Mouse (Mus musculus): ENCODE data around the gene Foxn3. TPM values are rescaled to one million over a fixed set of nuclear protein-coding genes. Genes with fewer than 3 reads are reported as not detected.
"Not testable (repeated sequence)": the region's sequence is repeated elsewhere in the genome, so short reads cannot be mapped to it uniquely, and the experiment has no call there.

Foxn3 gene
- polyA plus RNA-seq, 1 experiment from 2014 or later: 95.8 TPM

- Histone ChIP-seq H3K9me3 (ENCODE audit: control insufficient read depth, low read length) (no peaks in the 10 kb centered on the region), H3K9ac (replicated peaks; ENCODE audit: low read depth, low read length) (no peak overlapping the region), H3K4me3 (ENCODE audit: low read depth, low read length) (no peak overlapping the region), H3K4me1 (ENCODE audit: control insufficient read depth, insufficient read depth, low read length) (peaks cover 8% of the 10 kb centered on the region; the same call in 1 of the 2 replicates), H3K4me2 (ENCODE audit: low read depth, low read length) (no peak overlapping the region), H3K27me3 (ENCODE audit: control insufficient read depth, insufficient read depth, low read length) (no peaks in the 10 kb centered on the region), H3K27ac (ENCODE audit: low read depth, low read length) (peak overlapping the region; percentile 12; the same call in 1 of the 2 replicates), H3K36me3 (ENCODE audit: control insufficient read depth, insufficient read depth, low read length) (no peaks in the 10 kb centered on the region)
- ATAC-seq (ENCODE audit: low read depth): peak; percentile 70
- 23% methylated on average over 7 of the region's 7 CpGs for WGBS
Measured at GRCm38 (mm10) chr12:99197031-99197430, 366.4 kb downstream of the Foxn3 start.

GRCm38 (mm10) chr12:99195655-99196054 lies 367.7 kb downstream of the Foxn3 start:
- H3K27me3 ChIP-seq (ENCODE audit: control insufficient read depth, insufficient read depth, low read length): no peaks in the 10 kb centered on the region
- no peak overlapping the region for H3K4me2 ChIP-seq (ENCODE audit: low read depth, low read length)
- peaks cover 8% of the 10 kb centered on the region; the same call in 1 of the 2 replicates for H3K4me1 ChIP-seq (ENCODE audit: control insufficient read depth, insufficient read depth, low read length)
- no peak for ATAC-seq (ENCODE audit: low read depth)
- H3K9me3 ChIP-seq (ENCODE audit: control insufficient read depth, low read length): no peaks in the 10 kb centered on the region
- no peak overlapping the region for H3K4me3 ChIP-seq (ENCODE audit: low read depth, low read length)
- 86% methylated on average over 5 of the region's 5 CpGs for WGBS
- no peak overlapping the region for H3K9ac ChIP-seq (replicated peaks; ENCODE audit: low read depth, low read length)
- H3K36me3 ChIP-seq (ENCODE audit: control insufficient read depth, insufficient read depth, low read length): no peaks in the 10 kb centered on the region
- no peak overlapping the region for H3K27ac ChIP-seq (ENCODE audit: low read depth, low read length)

GRCm38 (mm10) chr12:99194120-99194519 lies 369.3 kb downstream of the Foxn3 start:
- not testable (repeated sequence) for H3K27me3 ChIP-seq (ENCODE audit: control insufficient read depth, insufficient read depth, low read length); H3K4me3 ChIP-seq (ENCODE audit: low read depth, low read length); H3K9me3 ChIP-seq (ENCODE audit: control insufficient read depth, low read length); ATAC-seq (ENCODE audit: low read depth); H3K4me1 ChIP-seq (ENCODE audit: control insufficient read depth, insufficient read depth, low read length); H3K9ac ChIP-seq (replicated peaks; ENCODE audit: low read depth, low read length); H3K36me3 ChIP-seq (ENCODE audit: control insufficient read depth, insufficient read depth, low read length); H3K4me2 ChIP-seq (ENCODE audit: low read depth, low read length); H3K27ac ChIP-seq (ENCODE audit: low read depth, low read length)
- 92% methylated on average over 17 of the region's 17 CpGs for WGBS

- no peak overlapping the region for H3K4me2 ChIP-seq (ENCODE audit: low read depth, low read length)
Measured at GRCm38 (mm10) chr12:99187671-99188070, 375.7 kb downstream of the Foxn3 start.

GRCm38 (mm10) chr12:99186239-99186638 lies 377.1 kb downstream of the Foxn3 start:
- H3K27me3 ChIP-seq (ENCODE audit: control insufficient read depth, insufficient read depth, low read length): no peaks in the 10 kb centered on the region
- ATAC-seq (ENCODE audit: low read depth): no peak
- H3K4me2 ChIP-seq (ENCODE audit: low read depth, low read length): no peak overlapping the region
- H3K4me1 ChIP-seq (ENCODE audit: control insufficient read depth, insufficient read depth, low read length): no peaks in the 10 kb centered on the region
- WGBS: 39% methylated on average over 4 of the region's 4 CpGs
- no peaks in the 10 kb centered on the region for H3K9me3 ChIP-seq (ENCODE audit: control insufficient read depth, low read length)
- no peak overlapping the region for H3K9ac ChIP-seq (replicated peaks; ENCODE audit: low read depth, low read length)
- no peak overlapping the region for H3K27ac ChIP-seq (ENCODE audit: low read depth, low read length)
- H3K36me3 ChIP-seq (ENCODE audit: control insufficient read depth, insufficient read depth, low read length): no peaks in the 10 kb centered on the region
- no peak overlapping the region for H3K4me3 ChIP-seq (ENCODE audit: low read depth, low read length)

More at GRCm38 (mm10) chr12:99187671-99188070, 375.7 kb downstream of the Foxn3 start:
- WGBS: 94% methylated on average over 4 of the region's 4 CpGs
- ATAC-seq (ENCODE audit: low read depth): no peak
- no peaks in the 10 kb centered on the region for H3K27me3 ChIP-seq (ENCODE audit: control insufficient read depth, insufficient read depth, low read length)
- no peak overlapping the region for H3K27ac ChIP-seq (ENCODE audit: low read depth, low read length)
- no peak overlapping the region for H3K9ac ChIP-seq (replicated peaks; ENCODE audit: low read depth, low read length)
- no peaks in the 10 kb centered on the region for H3K36me3 ChIP-seq (ENCODE audit: control insufficient read depth, insufficient read depth, low read length)
- no peak overlapping the region for H3K4me3 ChIP-seq (ENCODE audit: low read depth, low read length)
- H3K9me3 ChIP-seq (ENCODE audit: control insufficient read depth, low read length): no peaks in the 10 kb centered on the region
- H3K4me1 ChIP-seq (ENCODE audit: control insufficient read depth, insufficient read depth, low read length): no peaks in the 10 kb centered on the region

- no peaks in the 10 kb centered on the region for H3K9me3 ChIP-seq (ENCODE audit: control insufficient read depth, low read length)
- no peak for ATAC-seq (ENCODE audit: low read depth)
- no peaks in the 10 kb centered on the region for H3K4me1 ChIP-seq (ENCODE audit: control insufficient read depth, insufficient read depth, low read length)
- no peak overlapping the region for H3K4me2 ChIP-seq (ENCODE audit: low read depth, low read length)
- H3K27ac ChIP-seq (ENCODE audit: low read depth, low read length): no peak overlapping the region
- H3K4me3 ChIP-seq (ENCODE audit: low read depth, low read length): no peak overlapping the region
- WGBS: 84% methylated on average over 7 of the region's 7 CpGs
- H3K9ac ChIP-seq (replicated peaks; ENCODE audit: low read depth, low read length): no peak overlapping the region
- no peaks in the 10 kb centered on the region for H3K27me3 ChIP-seq (ENCODE audit: control insufficient read depth, insufficient read depth, low read length)
- no peaks in the 10 kb centered on the region for H3K36me3 ChIP-seq (ENCODE audit: control insufficient read depth, insufficient read depth, low read length)
Measured at GRCm38 (mm10) chr12:99183261-99183792, 380.1 kb downstream of the Foxn3 start.

- no peaks in the 10 kb centered on the region for H3K4me1 ChIP-seq (ENCODE audit: control insufficient read depth, insufficient read depth, low read length)
- no peak for ATAC-seq (ENCODE audit: low read depth)
- WGBS: 84% methylated on average over 3 of the region's 3 CpGs
Measured at GRCm38 (mm10) chr12:99182338-99182737, 381.0 kb downstream of the Foxn3 start.

GRCm38 (mm10) chr12:99180234-99180824 lies 383.1 kb downstream of the Foxn3 start:
- no peak overlapping the region for H3K4me3 ChIP-seq (ENCODE audit: low read depth, low read length)
- no peak overlapping the region for H3K27ac ChIP-seq (ENCODE audit: low read depth, low read length)
- no peak overlapping the region for H3K4me2 ChIP-seq (ENCODE audit: low read depth, low read length)
- no peaks in the 10 kb centered on the region for H3K27me3 ChIP-seq (ENCODE audit: control insufficient read depth, insufficient read depth, low read length)
- no peaks in the 10 kb centered on the region for H3K36me3 ChIP-seq (ENCODE audit: control insufficient read depth, insufficient read depth, low read length)
- no peak overlapping the region for H3K9ac ChIP-seq (replicated peaks; ENCODE audit: low read depth, low read length)
- 86% methylated on average over 3 of the region's 3 CpGs for WGBS
- no peaks in the 10 kb centered on the region for H3K4me1 ChIP-seq (ENCODE audit: control insufficient read depth, insufficient read depth, low read length)
- no peak for ATAC-seq (ENCODE audit: low read depth)
- no peaks in the 10 kb centered on the region for H3K9me3 ChIP-seq (ENCODE audit: control insufficient read depth, low read length)

More at GRCm38 (mm10) chr12:99182338-99182737, 381.0 kb downstream of the Foxn3 start:
- no peaks in the 10 kb centered on the region for H3K36me3 ChIP-seq (ENCODE audit: control insufficient read depth, insufficient read depth, low read length)
- no peak overlapping the region for H3K9ac ChIP-seq (replicated peaks; ENCODE audit: low read depth, low read length)
- no peaks in the 10 kb centered on the region for H3K9me3 ChIP-seq (ENCODE audit: control insufficient read depth, low read length)
- no peak overlapping the region for H3K4me3 ChIP-seq (ENCODE audit: low read depth, low read length)
- H3K27ac ChIP-seq (ENCODE audit: low read depth, low read length): no peak overlapping the region
- no peaks in the 10 kb centered on the region for H3K27me3 ChIP-seq (ENCODE audit: control insufficient read depth, insufficient read depth, low read length)
- no peak overlapping the region for H3K4me2 ChIP-seq (ENCODE audit: low read depth, low read length)

GRCm38 (mm10) chr12:99174979-99175621 lies 388.3 kb downstream of the Foxn3 start:
- ATAC-seq (ENCODE audit: low read depth): no peak
- 57% methylated on average over 11 of the region's 11 CpGs for WGBS
- Histone ChIP-seq H3K4me1 (ENCODE audit: control insufficient read depth, insufficient read depth, low read length) (no peaks in the 10 kb centered on the region), H3K27me3 (ENCODE audit: control insufficient read depth, insufficient read depth, low read length) (no peaks in the 10 kb centered on the region), H3K4me2 (ENCODE audit: low read depth, low read length) (no peak overlapping the region), H3K9ac (replicated peaks; ENCODE audit: low read depth, low read length) (no peak overlapping the region), H3K4me3 (ENCODE audit: low read depth, low read length) (no peak overlapping the region), H3K36me3 (ENCODE audit: control insufficient read depth, insufficient read depth, low read length) (no peaks in the 10 kb centered on the region), H3K9me3 (ENCODE audit: control insufficient read depth, low read length) (no peaks in the 10 kb centered on the region), H3K27ac (ENCODE audit: low read depth, low read length) (no peak overlapping the region)
